Mouse (Mus musculus) midbrain, embryonic 11.5 days (tissue): ENCODE measurements around the gene Naxd. TPM values are rescaled to one million over a fixed set of nuclear protein-coding genes. Genes with fewer than 3 reads are reported as not detected.
"Not testable (repeated sequence)": the region's sequence is repeated elsewhere in the genome, so short reads cannot be mapped to it uniquely, and the experiment has no call there.

Experiments used
- ATAC-seq: fragments of 200-750 bp; cut with Nextera tagmentation; 2 replicates; pipeline ENCODE4 v1.8.0; 2017; ENCODE audit warnings: moderate TSS enrichment, moderate library complexity; ENCODE audit not compliant: low FRiP score
- DNase-seq: peaks from one replicate; pipeline ENCODE4 v3.0.0; 2015; ENCODE audit warnings: low spot score; ENCODE audit errors: missing footprints
- H3K27ac ChIP-seq: fragments of 300-500 bp; sonication (generic); 2 replicates; pipeline ENCODE4 v1.5.1; 2014; ENCODE audit warnings: low read depth, low read length
- H3K27me3 ChIP-seq: fragments of 300-500 bp; sonication (generic); 2 replicates; pipeline ENCODE4 v1.6.1; 2014; ENCODE audit warnings: mild to moderate bottlenecking, low read length, moderate library complexity, mixed read lengths; ENCODE audit not compliant: control insufficient read depth, insufficient read depth
- H3K36me3 ChIP-seq: fragments of 300-500 bp; sonication (generic); 2 replicates; pipeline ENCODE4 v1.6.1; 2014; ENCODE audit warnings: mild to moderate bottlenecking, low read length, moderate library complexity, mixed read lengths; ENCODE audit not compliant: control insufficient read depth, insufficient read depth
- H3K4me1 ChIP-seq: fragments of 300-500 bp; sonication (generic); 2 replicates; pipeline ENCODE4 v1.6.1; 2014; ENCODE audit warnings: low read length; ENCODE audit not compliant: control insufficient read depth, insufficient read depth
- H3K4me2 ChIP-seq: fragments of 300-500 bp; sonication (generic); 2 replicates; pipeline ENCODE4 v1.6.1; 2014; ENCODE audit warnings: mild to moderate bottlenecking, moderate library complexity
- H3K4me3 ChIP-seq: fragments of 300-500 bp; sonication (generic); 2 replicates; pipeline ENCODE4 v1.5.1; 2014; ENCODE audit warnings: low read depth, low read length
- H3K9ac ChIP-seq: fragments of 300-500 bp; sonication (generic); 2 replicates; pipeline ENCODE4 v1.6.1; 2014; ENCODE audit warnings: low read length
- H3K9me3 ChIP-seq: fragments of 300-500 bp; sonication (generic); 2 replicates; pipeline ENCODE4 v1.6.1; 2016; ENCODE audit warnings: low read length; ENCODE audit not compliant: control insufficient read depth
- WGBS: fragments of 180-500 bp; shearing (Covaris S2); extraction: QIAGEN DNeasy Blood & Tissue Kit; methylation state at CpG from one replicate; pipeline ENCODE4 v1.1.7; 2014; 5-methylcytosine and 5-hydroxymethylcytosine counted together
- polyA plus RNA-seq: library from polyadenylated mRNA; unstranded; fragments of >200 nt; fragmentation: Nextera tagmentation; extraction: Ambion mirVana; gene quantifications from 2 replicates; pipeline ENCODE4 v1.2.1, GENCODE M21; 2014

Gene Naxd
- polyA plus RNA-seq, 1 experiment from 2014 or later: 94.2 TPM

- H3K36me3 ChIP-seq: no peaks in the 10 kb centered on the region
- H3K27me3 ChIP-seq: peaks cover 58% of the 10 kb centered on the region
- peak within 1 kb of the TSS; percentile 95 for H3K4me2 ChIP-seq
- H3K9me3 ChIP-seq: no peaks in the 10 kb centered on the region
- peaks cover 13% of the 10 kb centered on the region for H3K4me1 ChIP-seq
- DNase-seq: peak; percentile 96
- ATAC-seq: peak; percentile 83
- H3K9ac ChIP-seq: peak within 1 kb of the TSS; percentile 49
- H3K27ac ChIP-seq: no peak within 1 kb of the TSS
- WGBS: under 1% methylated on average over 66 of the region's 69 CpGs
- peak within 1 kb of the TSS; percentile 46 for H3K4me3 ChIP-seq
These were observed 19.2 kb upstream of the Naxd start, which contains the start of gene Rab20 for GRCm38 (mm10) chr8:11477811-11478761. Rab20 (minus strand) TSS chr8:11478710.

GRCm38 (mm10) chr8:11478807-11479527 lies 18.3 kb upstream of the Naxd start:
- H3K27ac ChIP-seq: no peak overlapping the region
- no peaks in the 10 kb centered on the region for H3K9me3 ChIP-seq
- peaks cover 58% of the 10 kb centered on the region for H3K27me3 ChIP-seq
- peak overlapping the region; percentile 95 for H3K4me2 ChIP-seq
- DNase-seq: peak; percentile 93
- H3K36me3 ChIP-seq: no peaks in the 10 kb centered on the region
- peaks cover 13% of the 10 kb centered on the region for H3K4me1 ChIP-seq
- peak; percentile 57 for ATAC-seq
- H3K9ac ChIP-seq: no peak overlapping the region
- 1% methylated on average over 23 of the region's 23 CpGs for WGBS
- H3K4me3 ChIP-seq: peak overlapping the region; percentile 46

GRCm38 (mm10) chr8:11479591-11479990 lies 17.7 kb upstream of the Naxd start:
- no peak for DNase-seq
- Histone ChIP-seq H3K4me3 (no peak overlapping the region), H3K4me2 (no peak overlapping the region), H3K36me3 (no peaks in the 10 kb centered on the region), H3K9ac (no peak overlapping the region), H3K27me3 (peaks cover 55% of the 10 kb centered on the region), H3K9me3 (no peaks in the 10 kb centered on the region), H3K27ac (no peak overlapping the region), H3K4me1 (peaks cover 13% of the 10 kb centered on the region)
- ATAC-seq: no peak
- WGBS: 3% methylated on average over 14 of the region's 14 CpGs

- Histone ChIP-seq H3K4me2 (no peak overlapping the region), H3K9me3 (no peaks in the 10 kb centered on the region), H3K36me3 (no peaks in the 10 kb centered on the region), H3K4me1 (peaks cover 6% of the 10 kb centered on the region), H3K9ac (no peak overlapping the region), H3K27ac (no peak overlapping the region), H3K27me3 (peaks cover 33% of the 10 kb centered on the region), H3K4me3 (no peak overlapping the region)
- ATAC-seq (no peak), DNase-seq (no peak)
- WGBS: 58% methylated on average over 3 of the region's 3 CpGs
These were observed 15.4 kb upstream of the Naxd start for GRCm38 (mm10) chr8:11481876-11482275.

- 79% methylated on average over 3 of the region's 3 CpGs for WGBS
- Histone ChIP-seq H3K9me3 (no peaks in the 10 kb centered on the region), H3K4me2 (no peak overlapping the region), H3K36me3 (no peaks in the 10 kb centered on the region), H3K4me3 (no peak overlapping the region), H3K27ac (no peak overlapping the region), H3K4me1 (peaks cover 6% of the 10 kb centered on the region), H3K9ac (no peak overlapping the region), H3K27me3 (peaks cover 26% of the 10 kb centered on the region)
- ATAC-seq: no peak
- peak; percentile 41 for DNase-seq
These were observed 14.8 kb upstream of the Naxd start for GRCm38 (mm10) chr8:11482537-11482936.

- H3K27ac ChIP-seq: no peak overlapping the region
- 0 out of 2 replicates have a peak, but pooled peaks have one; percentile 14 for ATAC-seq
- H3K4me2 ChIP-seq: no peak overlapping the region
- 21% methylated on average over 7 of the region's 7 CpGs for WGBS
- no peaks in the 10 kb centered on the region; the same call in 1 of the 2 replicates for H3K27me3 ChIP-seq
- H3K36me3 ChIP-seq: no peaks in the 10 kb centered on the region
- no peak overlapping the region for H3K4me3 ChIP-seq
- DNase-seq: peak; percentile 96
- no peak overlapping the region for H3K9ac ChIP-seq
- no peaks in the 10 kb centered on the region for H3K4me1 ChIP-seq
- no peaks in the 10 kb centered on the region for H3K9me3 ChIP-seq
These were observed 11.2 kb upstream of the Naxd start for GRCm38 (mm10) chr8:11486142-11486541.

- 91% methylated on average over 4 of the region's 4 CpGs for WGBS
- Histone ChIP-seq H3K9me3 (no peaks in the 10 kb centered on the region), H3K9ac (no peak overlapping the region), H3K4me3 (no peak overlapping the region), H3K4me1 (no peaks in the 10 kb centered on the region), H3K36me3 (no peaks in the 10 kb centered on the region), H3K4me2 (no peak overlapping the region), H3K27ac (no peak overlapping the region), H3K27me3 (no peaks in the 10 kb centered on the region; the same call in 1 of the 2 replicates)
- DNase-seq (peak; percentile 17), ATAC-seq (no peak)
These were observed 10.1 kb upstream of the Naxd start for GRCm38 (mm10) chr8:11487229-11487628.

- not testable (repeated sequence) for H3K27ac ChIP-seq, H3K4me3 ChIP-seq, ATAC-seq, H3K36me3 ChIP-seq, H3K9me3 ChIP-seq, H3K4me2 ChIP-seq, H3K27me3 ChIP-seq, H3K4me1 ChIP-seq, DNase-seq, H3K9ac ChIP-seq
- WGBS: 81% methylated on average over 2 of the region's 2 CpGs
These were observed 5.0 kb upstream of the Naxd start for GRCm38 (mm10) chr8:11492340-11492739.
